In genomic region chr12:100857791-100858190, GRCm38 (mm10) we compare ENCODE assay signal across 11 mouse cellular contexts. TPM values are rescaled to one million over a fixed set of nuclear protein-coding genes. Genes with fewer than 3 reads are reported as not detected.
DNase-seq lines count a peak whose midpoint lies in the region; ATAC-seq and TF ChIP-seq lines count a peak whose summit lies in the region.
"Had no signal": no experiment of that assay in that cellular context is flagged by ENCODE, and none has a peak within 500 bp of the region (broad histone marks: within the 10 kb centered on the region; RNA-seq: fewer than 3 reads in every experiment).

No protein-coding gene starts in this region.

- no peak overlapping the region; the same call in 1 of the 2 replicates for H3K9ac ChIP-seq in kidney, embryonic 16.5 days (replicated peaks; ENCODE audit: low read length)

- peak; percentile 84 for DNase-seq in cerebellum, adult 11-12 months
- peak; percentile 43 for DNase-seq in splenic B cell, adult 2 months (ENCODE audit: low read depth, low spot score)
- no peak for DNase-seq in layer of hippocampus, adult 9-11 months
- no peak for DNase-seq in left cerebral cortex, postnatal 36 days (ENCODE audit: low spot score in 2 of 2)
- no peak for DNase-seq in layer of hippocampus, adult 2 months (ENCODE audit: low spot score in 2 of 2)
- DNase-seq: lung, postnatal 4 days; thymus, postnatal 4 days had no signal

- intact Hi-C loops in left cerebral cortex, postnatal 36 days (cut with DNase I) = no loop called here

- H3K4me2 ChIP-seq in kidney, embryonic 16.5 days (replicated peaks; ENCODE audit: low read depth, low read length) = no peak overlapping the region

- H3K36me3 ChIP-seq in kidney, embryonic 16.5 days (ENCODE audit: insufficient read depth, low read length) = no peaks in the 10 kb centered on the region
- H3K36me3 ChIP-seq in splenic B cell, adult 2 months (ENCODE audit: control insufficient read depth, insufficient read depth, low read length, poor library complexity, severe bottlenecking) = no peaks in the 10 kb centered on the region
- H3K36me3 ChIP-seq: hindbrain, embryonic 10.5 days had no signal

- 67% methylated on average over 7 of the region's 7 CpGs for WGBS in kidney, embryonic 16.5 days

- no peaks in the 10 kb centered on the region for H3K9me3 ChIP-seq in kidney, embryonic 16.5 days (ENCODE audit: low read length)
- H3K9me3 ChIP-seq: hindbrain, embryonic 10.5 days had no signal

- ATAC-seq in hematopoietic stem cell, adult 5-6 weeks (replicated peaks in 1 of 2; ENCODE audit: insufficient read depth in 1 of 2, low FRiP score in 2 of 2, low TSS enrichment in 1 of 2, low read depth in 1 of 2, poor library complexity in 2 of 2, severe bottlenecking in 2 of 2) = peak; percentile 46 to 54; a peak in 3 of 4 replicates
- peak; percentile 95 for ATAC-seq in kidney, embryonic 16.5 days (ENCODE audit: low FRiP score, low TSS enrichment)

- H3K4me3 ChIP-seq in kidney, embryonic 16.5 days (ENCODE audit: low read length) = no peak overlapping the region
- H3K4me3 ChIP-seq in layer of hippocampus, adult 2 months = no peak overlapping the region
- H3K4me3 ChIP-seq: erythroblast, embryonic 14.5 days; hindbrain, embryonic 10.5 days had no signal

- H3K27me3 ChIP-seq in kidney, embryonic 16.5 days (ENCODE audit: insufficient read depth, low read length) = no peaks in the 10 kb centered on the region
- no peaks in the 10 kb centered on the region for H3K27me3 ChIP-seq in splenic B cell, adult 2 months (ENCODE audit: control insufficient read depth, insufficient read depth, low read length, poor library complexity, severe bottlenecking)

- H3K4me1 ChIP-seq in kidney, embryonic 16.5 days (ENCODE audit: insufficient read depth, low read length) = no peaks in the 10 kb centered on the region
- H3K4me1 ChIP-seq: hindbrain, embryonic 10.5 days had no signal

- TF ChIP-seq CTCF in layer of hippocampus, adult 2 months (conservative IDR thresholded peaks at IDR 0.05) = no peak

- H3K27ac ChIP-seq in kidney, embryonic 16.5 days (ENCODE audit: low read length) = peak overlapping the region; percentile 55
- H3K27ac ChIP-seq in layer of hippocampus, adult 2 months = no peak overlapping the region
- H3K27ac ChIP-seq: hindbrain, embryonic 10.5 days had no signal

RNA-seq across cellular contexts. Expression of gene Gpr68, which starts 50.2 kb away (rescaled TPM):
- 0.30 and 0.56 TPM in 2 replicates for total RNA-seq in hematopoietic stem cell, adult 5-6 weeks (2017)
- polyA plus RNA-seq in kidney, embryonic 16.5 days (2015; fragmentation: Nextera tagmentation; extraction: Ambion mirVana) = 0.27 and 0.75 TPM in 2 replicates
- total RNA-seq in left cerebral cortex, postnatal 36 days (2021) = 10 to 100 TPM; 10.5 to 14.8 TPM
- 10 to 100 TPM; 20.1 to 22.2 TPM for total RNA-seq in layer of hippocampus, adult 2 months (2021)
- polyA plus RNA-seq: erythroblast, embryonic 14.5 days had no signal

Comparison
In these comparisons a context has a peak if more than half of its experiments do, and no peak if none do; other contexts are left out.
1. DNase-seq: peak in cerebellum, adult 11-12 months (single experiment) and splenic B cell, adult 2 months (single experiment); none in layer of hippocampus, adult 9-11 months (single experiment), left cerebral cortex, postnatal 36 days (0 of 2) and layer of hippocampus, adult 2 months (0 of 2).